In genomic region chr5:31581932-31582331, GRCm38 (mm10) we compare ENCODE assay signal across 16 mouse cellular contexts. TPM values are rescaled to one million over a fixed set of nuclear protein-coding genes. Genes with fewer than 3 reads are reported as not detected.
DNase-seq lines count a peak whose midpoint lies in the region.
"Had no signal": no experiment of that assay in that cellular context is flagged by ENCODE, and none has a peak within 500 bp of the region (broad histone marks: within the 10 kb centered on the region; RNA-seq: fewer than 3 reads in every experiment).

No protein-coding gene starts in this region.

- intact Hi-C loops in heart, postnatal 36 days (cut with DNase I): no loop called here

- peak; percentile 58 for DNase-seq in heart, adult 11 months
- no peak for DNase-seq in heart, postnatal 36 days
- peak; percentile 40 for DNase-seq in thymus, postnatal 14 days
- DNase-seq in thymus, postnatal 4 days: no peak
- DNase-seq in induced T-regulatory cell, adult 2 months (ENCODE audit: low read depth): peak; percentile 68
- DNase-seq in cerebellum, adult 11-12 months: no peak
- no peak for DNase-seq in layer of hippocampus, adult 9-10 months (ENCODE audit: low spot score)
- DNase-seq: adrenal gland, postnatal 36 days; cerebellum, postnatal 10 days; gastrocnemius, postnatal 25 days; heart, postnatal 4 days; kidney, postnatal 10 days; layer of hippocampus, postnatal 36 days; lung, adult 2 months; lung, postnatal 14 days; right cerebral cortex, postnatal 14 days had no signal

RNA-seq across cellular contexts. Expression of gene Mrpl33, which starts 14.8 kb away (rescaled TPM):
- total RNA-seq in heart, postnatal 36 days (2021): 100 to 1,000 TPM; 314 to 335 TPM

RNA-seq across cellular contexts. Expression of gene Supt7l, which starts 54.3 kb away (rescaled TPM):
- 10 to 100 TPM; 13.5 to 13.6 TPM for total RNA-seq in heart, postnatal 36 days (2021)

RNA-seq across cellular contexts. Expression of gene Slc4a1ap, which starts 55.1 kb away (rescaled TPM):
- 10 to 100 TPM; 19.8 to 22.8 TPM for total RNA-seq in heart, postnatal 36 days (2021)

Comparison
In these comparisons a context has a peak if more than half of its experiments do, and no peak if none do; other contexts are left out.
1. DNase-seq: peak in heart, adult 11 months (single experiment), thymus, postnatal 14 days (single experiment) and induced T-regulatory cell, adult 2 months (single experiment); none in heart, postnatal 36 days (0 of 2), thymus, postnatal 4 days (single experiment), cerebellum, adult 11-12 months (single experiment) and layer of hippocampus, adult 9-10 months (single experiment).